Mouse (Mus musculus) C2C12 (cell line): ENCODE measurements around the gene Pkd1.

Source experiments
- CEBPB ChIP-seq: IDR thresholded peaks from one replicate; pipeline ENCODE4 v1.6.1; 2011; ENCODE audit warnings: low read depth, mild to moderate bottlenecking, control low read depth, moderate library complexity
- CTCF ChIP-seq: IDR thresholded peaks from one replicate; pipeline ENCODE4 v1.5.1; 2011; ENCODE audit not compliant: control insufficient read depth, insufficient read depth, insufficient read length
- MAX ChIP-seq: IDR thresholded peaks from one replicate; pipeline ENCODE4 v1.6.1; 2011; ENCODE audit warnings: mild to moderate bottlenecking, control low read depth
- MYOG ChIP-seq: IDR thresholded peaks from one replicate; pipeline ENCODE4 v1.6.1; 2011; ENCODE audit not compliant: control insufficient read depth, insufficient read length; ENCODE audit errors: extremely low read depth
- USF1 ChIP-seq: IDR thresholded peaks from one replicate; pipeline ENCODE4 v1.6.1; 2011; ENCODE audit warnings: low read depth, mild to moderate bottlenecking, control low read depth, moderate library complexity

DNA sequence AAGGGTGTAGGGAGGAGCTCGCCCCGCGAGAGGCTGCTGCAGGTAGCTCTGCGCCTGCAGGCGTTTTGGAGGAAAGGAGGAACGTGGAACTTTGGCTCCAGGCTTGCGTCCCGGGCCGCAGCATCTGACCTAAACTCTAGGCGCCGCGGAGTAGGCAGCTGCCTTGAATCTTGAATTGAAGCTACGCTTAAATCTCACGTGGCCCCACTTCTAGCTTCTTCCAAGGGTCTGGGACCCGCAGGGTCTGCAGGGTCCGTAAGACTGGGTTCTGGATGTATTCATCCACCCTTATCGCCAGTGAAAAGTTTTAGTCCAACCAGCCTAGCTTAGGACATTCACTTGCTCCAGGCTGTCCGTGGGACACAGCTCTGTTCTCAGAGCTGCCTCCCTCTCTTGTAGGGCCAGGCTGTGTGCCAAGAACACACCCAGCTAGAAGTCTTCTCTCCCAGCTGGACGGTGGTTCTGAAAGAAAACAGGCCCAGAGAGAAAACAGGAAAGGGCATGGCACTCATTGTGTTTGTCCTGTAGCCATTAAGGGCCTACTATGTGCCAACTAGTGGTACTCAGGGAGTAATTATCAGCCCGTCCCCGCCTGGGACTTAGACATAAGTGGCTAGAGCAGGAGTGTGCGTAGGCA is 83.3 kb downstream of the Pkd1 start:
- TF ChIP-seq CTCF: no peak
- no peak for TF ChIP-seq USF1
- TF ChIP-seq CEBPB: no peak
- TF ChIP-seq MAX: no peak
- no peak for TF ChIP-seq MYOG
